In genomic region chr10:80323261-80324119, GRCm38 (mm10) we compare ENCODE assay signal across 8 mouse cellular contexts. TPM values are rescaled to one million over a fixed set of nuclear protein-coding genes. Genes with fewer than 3 reads are reported as not detected.
DNase-seq lines count a peak whose midpoint lies in the region; ATAC-seq and TF ChIP-seq lines count a peak whose summit lies in the region.

No protein-coding gene starts in this region.

- peaks cover 10% of the 10 kb centered on the region for H3K79me2 ChIP-seq in myocyte (ENCODE audit: control insufficient read depth, insufficient read depth)

- TF ChIP-seq POLR2A in myocyte (IDR thresholded peaks at IDR 0.05; ENCODE audit: insufficient read length, low read depth) = peak; percentile 53

- H3K9me3 ChIP-seq in hindbrain, postnatal 0 days (ENCODE audit: low read length) = no peaks in the 10 kb centered on the region
- no peaks in the 10 kb centered on the region for H3K9me3 ChIP-seq in liver, embryonic 13.5 days (replicated peaks)

- H3ac ChIP-seq in myocyte (ENCODE audit: control insufficient read depth, insufficient read length) = peak overlapping the region; percentile 4

- no peaks in the 10 kb centered on the region for H3K36me3 ChIP-seq in hindbrain, postnatal 0 days (ENCODE audit: insufficient read depth, low read length)
- peaks cover 10% of the 10 kb centered on the region for H3K36me3 ChIP-seq in liver, embryonic 13.5 days
- H3K36me3 ChIP-seq in myocyte (ENCODE audit: control insufficient read depth, insufficient read depth) = no peaks in the 10 kb centered on the region

- no peak for DNase-seq in cerebellum, postnatal 4 days (ENCODE audit: low spot score in 2 of 2)
- peak; percentile 73 to 75 for DNase-seq in cerebellum, postnatal 10 days
- peak; percentile 73 for DNase-seq in gastrocnemius, postnatal 10 days
- DNase-seq in hindbrain, postnatal 0 days (ENCODE audit: low spot score) = peak; percentile 35
- DNase-seq in liver, embryonic 13.5 days = peak; percentile 77
- peak; percentile 89 for DNase-seq in testis, postnatal 10 days (ENCODE audit: low spot score)

- peak; percentile 31; the same call in 1 of the 2 replicates for ATAC-seq in cerebellum, adult (ENCODE audit: insufficient number of reproducible peaks, low FRiP score, low TSS enrichment)
- ATAC-seq in hindbrain, postnatal 0 days = peak; percentile 30; the same call in 1 of the 2 replicates
- peak; percentile 67 for ATAC-seq in liver, embryonic 13.5 days (ENCODE audit: low read depth)

- TF ChIP-seq CTCF in hindbrain, postnatal 0 days (IDR thresholded peaks at IDR 0.05; ENCODE audit: low read depth) = no peak

- peak overlapping the region; percentile 53 for H3K9ac ChIP-seq in hindbrain, postnatal 0 days (replicated peaks; ENCODE audit: low read length)
- H3K9ac ChIP-seq in liver, embryonic 13.5 days = peak overlapping the region; percentile 82

- peak overlapping the region; percentile 84 for H3K4me2 ChIP-seq in hindbrain, postnatal 0 days (ENCODE audit: low read depth, low read length)
- H3K4me2 ChIP-seq in liver, embryonic 13.5 days = peak overlapping the region; percentile 100
- H3K4me2 ChIP-seq in myocyte (ENCODE audit: low read depth) = peak overlapping the region; percentile 74

- peak overlapping the region; percentile 48; the same call in 1 of the 2 replicates for H3K27ac ChIP-seq in hindbrain, postnatal 0 days
- H3K27ac ChIP-seq in liver, embryonic 13.5 days = peak overlapping the region; percentile 91

- H3K27me3 ChIP-seq in hindbrain, postnatal 0 days (ENCODE audit: insufficient read depth, low read length) = no peaks in the 10 kb centered on the region
- H3K27me3 ChIP-seq in liver, embryonic 13.5 days = no peaks in the 10 kb centered on the region
- no peaks in the 10 kb centered on the region for H3K27me3 ChIP-seq in myocyte (ENCODE audit: control insufficient read depth, insufficient read depth, insufficient read length)

- 2% methylated on average over 38 of the region's 46 CpGs for WGBS in hindbrain, postnatal 0 days
- WGBS in liver, embryonic 13.5 days (ENCODE audit: insufficient replicate concordance) = under 1% methylated on average over 44 of the region's 46 CpGs

- peaks cover 14% of the 10 kb centered on the region; the same call in 1 of the 2 replicates for H3K4me1 ChIP-seq in hindbrain, postnatal 0 days (ENCODE audit: insufficient read depth, low read length)
- H3K4me1 ChIP-seq in liver, embryonic 13.5 days (replicated peaks) = peaks cover 73% of the 10 kb centered on the region

- H3K4me3 ChIP-seq in hindbrain, postnatal 0 days (ENCODE audit: low read length) = peak overlapping the region; percentile 45
- peak overlapping the region; percentile 80 for H3K4me3 ChIP-seq in liver, embryonic 13.5 days (replicated peaks)
- H3K4me3 ChIP-seq in myocyte = peak overlapping the region; percentile 44

TF ChIP-seq in myocyte, 11 proteins besides CTCF, POLR2A, EP300 and RAD21:
- TF ChIP-seq POLR2AphosphoS2 (IDR thresholded peaks at IDR 0.05; ENCODE audit: insufficient read length, low read depth) = peak; percentile 54
- TF ChIP-seq USF1 (IDR thresholded peaks at IDR 0.05; ENCODE audit: low read depth) = no peak
- peak in 1 of 3 experiments; percentile 13 for TF ChIP-seq MYOD1 (IDR thresholded peaks at IDR 0.05; ENCODE audit: control insufficient read depth in 1 of 3, insufficient read length in 2 of 3, low read depth in 2 of 3)
- TF ChIP-seq TCF3 (IDR thresholded peaks at IDR 0.05; ENCODE audit: insufficient read length, low read depth) = no peak
- TF ChIP-seq MYOG (IDR thresholded peaks at IDR 0.05; ENCODE audit: control insufficient read depth in 1 of 3, insufficient read depth in 1 of 3, insufficient read length in 2 of 3, low read depth in 2 of 3) = peak in 1 of 3 experiments; percentile 2

RNA-seq across cellular contexts. Expression of gene 2310011J03Rik, which starts 3.2 kb away (rescaled TPM):
- 10 to 100 TPM; 10.5 to 13.1 TPM for total RNA-seq in gastrocnemius, postnatal 10 days (2021)
- 28.9 and 36.0 TPM in 2 replicates for total RNA-seq in hindbrain, postnatal 0 days (2014; rRNA removed)
- polyA plus RNA-seq in hindbrain, postnatal 0 days (2015; fragmentation: Nextera tagmentation; extraction: Ambion mirVana) = 35.7 and 38.4 TPM in 2 replicates
- polyA plus RNA-seq in liver, embryonic 13.5 days (2015; fragmentation: Nextera tagmentation; extraction: Ambion mirVana) = 42.3 and 43.7 TPM in 2 replicates
- 44.0 TPM for polyA plus RNA-seq in myocyte (2012; fragmentation: generic; extraction: Trizol)

RNA-seq across cellular contexts. Expression of gene Pcsk4, which starts 5.8 kb away (rescaled TPM):
- 1 to 10 TPM in 1 of 2 experiments, under 1 TPM in 1; 0.75 to 1.5 TPM for total RNA-seq in gastrocnemius, postnatal 10 days (2021)
- 3.8 and 6.7 TPM in 2 replicates for total RNA-seq in hindbrain, postnatal 0 days (2014; rRNA removed)
- polyA plus RNA-seq in hindbrain, postnatal 0 days (2015; fragmentation: Nextera tagmentation; extraction: Ambion mirVana) = 11.0 and 11.8 TPM in 2 replicates
- polyA plus RNA-seq in liver, embryonic 13.5 days (2015; fragmentation: Nextera tagmentation; extraction: Ambion mirVana) = 5.3 TPM in 2 replicates
- 2.1 TPM for polyA plus RNA-seq in myocyte (2012; fragmentation: generic; extraction: Trizol)

RNA-seq across cellular contexts. Expression of gene Reep6, which starts 6.3 kb away (rescaled TPM):
- total RNA-seq in gastrocnemius, postnatal 10 days (2021) = 1 to 10 TPM; 2.1 to 2.4 TPM
- total RNA-seq in hindbrain, postnatal 0 days (2014; rRNA removed) = 3.7 TPM in 2 replicates
- 5.2 and 5.5 TPM in 2 replicates for polyA plus RNA-seq in hindbrain, postnatal 0 days (2015; fragmentation: Nextera tagmentation; extraction: Ambion mirVana)
- 50.9 and 65.0 TPM in 2 replicates for polyA plus RNA-seq in liver, embryonic 13.5 days (2015; fragmentation: Nextera tagmentation; extraction: Ambion mirVana)
- polyA plus RNA-seq in myocyte (2012; fragmentation: generic; extraction: Trizol) = 25.7 TPM

RNA-seq across cellular contexts. Expression of gene Adamtsl5, which starts 24.7 kb away (rescaled TPM):
- total RNA-seq in gastrocnemius, postnatal 10 days (2021) = 10 to 100 TPM; 15.2 to 20.4 TPM
- 0.18 and 1.0 TPM in 2 replicates for total RNA-seq in hindbrain, postnatal 0 days (2014; rRNA removed)
- polyA plus RNA-seq in hindbrain, postnatal 0 days (2015; fragmentation: Nextera tagmentation; extraction: Ambion mirVana) = 0.91 and 1.2 TPM in 2 replicates
- polyA plus RNA-seq in liver, embryonic 13.5 days (2015; fragmentation: Nextera tagmentation; extraction: Ambion mirVana) = 1.8 and 2.5 TPM in 2 replicates
- 57.8 TPM for polyA plus RNA-seq in myocyte (2012; fragmentation: generic; extraction: Trizol)

RNA-seq across cellular contexts. Expression of gene Apc2, which starts 27.7 kb away (rescaled TPM):
- under 1 TPM; 0.87 to 0.95 TPM for total RNA-seq in gastrocnemius, postnatal 10 days (2021)
- total RNA-seq in hindbrain, postnatal 0 days (2014; rRNA removed) = 358 and 374 TPM in 2 replicates
- 81.3 and 97.6 TPM in 2 replicates for polyA plus RNA-seq in hindbrain, postnatal 0 days (2015; fragmentation: Nextera tagmentation; extraction: Ambion mirVana)
- polyA plus RNA-seq in liver, embryonic 13.5 days (2015; fragmentation: Nextera tagmentation; extraction: Ambion mirVana) = 0.13 and 0.24 TPM in 2 replicates
- polyA plus RNA-seq in myocyte (2012; fragmentation: generic; extraction: Trizol) = 0.24 TPM

Comparison
In these comparisons a context has a peak if more than half of its experiments do, and no peak if none do; other contexts are left out.
1. DNase-seq: peak in cerebellum, postnatal 10 days (2 of 2), gastrocnemius, postnatal 10 days (single experiment), hindbrain, postnatal 0 days (single experiment), liver, embryonic 13.5 days (single experiment) and testis, postnatal 10 days (single experiment); none in cerebellum, postnatal 4 days (0 of 2).
2. Peak in every context shown above with its lines, with median percentiles within 50 percentile points of each other: ATAC-seq, H3K4me2 ChIP-seq and H3K4me3 ChIP-seq.